In genomic region chr9:98690839-98691516, GRCm38 (mm10) we compare ENCODE assay signal across 9 mouse cellular contexts.
DNase-seq lines count a peak whose midpoint lies in the region; ATAC-seq and TF ChIP-seq lines count a peak whose summit lies in the region.
"Had no signal": no experiment of that assay in that cellular context is flagged by ENCODE, and none has a peak within 500 bp of the region (broad histone marks: within the 10 kb centered on the region; RNA-seq: fewer than 3 reads in every experiment).

No protein-coding gene starts in this region.

- H3K4me2 ChIP-seq in forebrain, embryonic 16.5 days (ENCODE audit: low read length), result no peak overlapping the region
- H3K4me2 ChIP-seq: lung, embryonic 15.5 days had no signal

- H3K4me1 ChIP-seq in forebrain, embryonic 16.5 days (replicated peaks; ENCODE audit: control insufficient read depth, insufficient read depth, low read length), result no peaks in the 10 kb centered on the region
- no peaks in the 10 kb centered on the region for H3K4me1 ChIP-seq in forebrain, embryonic 10.5 days
- no peaks in the 10 kb centered on the region for H3K4me1 ChIP-seq in small intestine, adult 2 months (ENCODE audit: control insufficient read depth, insufficient read depth, insufficient read length, low read length)
- no peaks in the 10 kb centered on the region for H3K4me1 ChIP-seq in thymus, adult 2 months (replicated peaks; ENCODE audit: control insufficient read depth, insufficient read depth, low read length)
- H3K4me1 ChIP-seq: lung, embryonic 15.5 days had no signal

- TF ChIP-seq CTCF in small intestine, adult 2 months (IDR thresholded peaks at IDR 0.05; ENCODE audit: extremely low read depth, insufficient read length, insufficient replicate concordance, low read depth, low read length), result no peak
- TF ChIP-seq CTCF in thymus, adult 2 months (IDR thresholded peaks at IDR 0.05; ENCODE audit: borderline replicate concordance, control insufficient read depth, extremely low read depth, insufficient read depth, low read length, poor library complexity), result no peak

- H3K9ac ChIP-seq in forebrain, embryonic 16.5 days (replicated peaks; ENCODE audit: low read depth, low read length), result no peak overlapping the region
- H3K9ac ChIP-seq: lung, embryonic 15.5 days had no signal

- DNase-seq in forebrain, embryonic 10.5 days (ENCODE audit: extremely low spot score, low spot score), result no peak
- peak; percentile 19 to 25 for DNase-seq in B cell, adult 2 months
- DNase-seq in frontal cortex, postnatal 25 days (ENCODE audit: low spot score in 2 of 2), result peak; percentile 6 to 22
- DNase-seq in kidney, adult 11 months, result peak; percentile 41
- peak; percentile 13 to 28 for DNase-seq in left cerebral cortex, adult 9 months (ENCODE audit: low spot score in 2 of 2)
- DNase-seq in thymus, adult 2 months, result no peak

- H3K9me3 ChIP-seq in forebrain, embryonic 16.5 days (ENCODE audit: control insufficient read depth, low read length), result no peaks in the 10 kb centered on the region
- no peaks in the 10 kb centered on the region for H3K9me3 ChIP-seq in forebrain, embryonic 10.5 days
- H3K9me3 ChIP-seq: lung, embryonic 15.5 days had no signal

- H3K36me3 ChIP-seq in forebrain, embryonic 16.5 days (ENCODE audit: control insufficient read depth, insufficient read depth), result no peaks in the 10 kb centered on the region
- no peaks in the 10 kb centered on the region for H3K36me3 ChIP-seq in forebrain, embryonic 10.5 days (replicated peaks)
- H3K36me3 ChIP-seq in small intestine, adult 2 months (ENCODE audit: control insufficient read depth, insufficient read depth, low read length), result no peaks in the 10 kb centered on the region
- H3K36me3 ChIP-seq in thymus, adult 2 months (ENCODE audit: control insufficient read depth, insufficient read depth, low read length), result no peaks in the 10 kb centered on the region
- H3K36me3 ChIP-seq: lung, embryonic 15.5 days had no signal

- H3K4me3 ChIP-seq in forebrain, embryonic 16.5 days (replicated peaks; ENCODE audit: low read length), result no peak overlapping the region
- H3K4me3 ChIP-seq in forebrain, embryonic 10.5 days, result no peak overlapping the region
- H3K4me3 ChIP-seq in small intestine, adult 2 months (ENCODE audit: low read depth, low read length), result peak overlapping the region; percentile 12; the same call in 1 of the 2 replicates
- no peak overlapping the region for H3K4me3 ChIP-seq in thymus, adult 2 months (ENCODE audit: control insufficient read depth, insufficient read depth, low read length)
- H3K4me3 ChIP-seq: lung, embryonic 15.5 days had no signal

- H3K27ac ChIP-seq in forebrain, embryonic 16.5 days (ENCODE audit: low read length), result no peak overlapping the region
- no peak overlapping the region for H3K27ac ChIP-seq in forebrain, embryonic 10.5 days
- H3K27ac ChIP-seq in small intestine, adult 2 months (ENCODE audit: insufficient read depth, low read depth, low read length), result no peak overlapping the region
- H3K27ac ChIP-seq in thymus, adult 2 months (ENCODE audit: control insufficient read depth, insufficient read depth, low read length), result no peak overlapping the region
- H3K27ac ChIP-seq: lung, embryonic 15.5 days had no signal

- no peaks in the 10 kb centered on the region for H3K27me3 ChIP-seq in forebrain, embryonic 16.5 days (replicated peaks; ENCODE audit: control insufficient read depth, insufficient read depth, low read length)
- H3K27me3 ChIP-seq in forebrain, embryonic 10.5 days (ENCODE audit: poor library complexity, severe bottlenecking), result no peaks in the 10 kb centered on the region
- no peaks in the 10 kb centered on the region for H3K27me3 ChIP-seq in small intestine, adult 2 months (ENCODE audit: control insufficient read depth, insufficient read depth, low read length)
- no peaks in the 10 kb centered on the region for H3K27me3 ChIP-seq in thymus, adult 2 months (ENCODE audit: control insufficient read depth, insufficient read depth, low read length)
- H3K27me3 ChIP-seq: lung, embryonic 15.5 days had no signal

- TF ChIP-seq POLR2A in small intestine, adult 2 months (IDR thresholded peaks at IDR 0.05; ENCODE audit: low read depth, low read length), result no peak
- TF ChIP-seq POLR2A in thymus, adult 2 months (IDR thresholded peaks at IDR 0.05; ENCODE audit: control insufficient read depth, extremely low read depth, insufficient read depth, low read length, poor library complexity), result no peak

- peak; percentile 75 for ATAC-seq in forebrain, embryonic 16.5 days

- WGBS in forebrain, embryonic 16.5 days, result 85% methylated on average over 14 of the region's 14 CpGs
- 91% methylated on average over 14 of the region's 14 CpGs for WGBS in forebrain, embryonic 10.5 days
- 70% methylated on average over 14 of the region's 14 CpGs for WGBS in small intestine, adult 2 months
- WGBS in thymus, adult 2 months, result 68% methylated on average over 14 of the region's 14 CpGs

Comparison
In these comparisons a context has a peak if more than half of its experiments do, and no peak if none do; other contexts are left out.
1. DNase-seq: peak in B cell, adult 2 months (2 of 2), frontal cortex, postnatal 25 days (2 of 2), kidney, adult 11 months (single experiment) and left cerebral cortex, adult 9 months (2 of 2); none in forebrain, embryonic 10.5 days (single experiment) and thymus, adult 2 months (single experiment).